Mouse (Mus musculus): Measurements from ENCODE around the gene Evc. TPM values are rescaled to one million over a fixed set of nuclear protein-coding genes. Genes with fewer than 3 reads are reported as not detected.

Gene Evc
- polyA plus RNA-seq, 1 experiment from 2014 or later: 23.5 TPM

GRCm38 (mm10) chr5:37248870-37249269, 87.8 kb downstream of the Evc start:
- H3K9ac ChIP-seq: no peak overlapping the region
- no peak overlapping the region for H3K4me3 ChIP-seq
- no peak overlapping the region for H3K4me2 ChIP-seq
- H3K4me1 ChIP-seq: peaks cover 22% of the 10 kb centered on the region
- no peak for ATAC-seq (ENCODE audit: insufficient number of reproducible peaks, low FRiP score, low TSS enrichment, low read depth)
- WGBS: 74% methylated on average over 3 of the region's 3 CpGs
- H3K27ac ChIP-seq: no peak overlapping the region
- H3K9me3 ChIP-seq: no peaks in the 10 kb centered on the region
- H3K36me3 ChIP-seq: no peaks in the 10 kb centered on the region
- peaks cover 41% of the 10 kb centered on the region for H3K27me3 ChIP-seq

DNA sequence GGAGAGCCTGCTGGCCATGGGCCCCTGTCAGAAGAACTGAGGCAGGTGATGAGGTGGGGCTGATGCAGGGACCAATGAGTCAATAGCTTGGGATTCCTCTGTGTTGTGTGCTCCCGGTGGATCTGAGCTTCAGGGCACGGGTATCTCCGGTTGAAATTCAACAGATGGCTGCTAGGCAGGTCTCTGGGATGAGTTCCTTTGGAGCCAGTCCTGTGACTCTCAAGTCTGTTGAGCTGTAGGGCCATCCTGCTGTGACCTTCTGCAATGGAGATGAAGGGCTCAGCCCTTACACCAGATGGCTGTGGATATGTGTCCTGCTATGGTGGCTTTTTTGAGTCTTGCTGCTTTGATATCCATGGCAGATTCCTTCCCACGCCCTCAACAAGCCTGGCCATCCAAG, 89.2 kb downstream of the Evc start:
- no peak for ATAC-seq (ENCODE audit: insufficient number of reproducible peaks, low FRiP score, low TSS enrichment, low read depth)
- Histone ChIP-seq H3K27ac (no peak overlapping the region), H3K4me3 (no peak overlapping the region), H3K9me3 (no peaks in the 10 kb centered on the region), H3K27me3 (peaks cover 55% of the 10 kb centered on the region), H3K9ac (no peak overlapping the region), H3K4me2 (no peak overlapping the region), H3K4me1 (peaks cover 25% of the 10 kb centered on the region), H3K36me3 (no peaks in the 10 kb centered on the region)
- WGBS: 38% methylated on average over 4 of the region's 4 CpGs

GRCm38 (mm10) chr5:37246138-37246910, 90.4 kb downstream of the Evc start:
- ATAC-seq (ENCODE audit: insufficient number of reproducible peaks, low FRiP score, low TSS enrichment, low read depth): no peak
- Histone ChIP-seq H3K4me3 (peak overlapping the region; percentile 47), H3K9ac (no peak overlapping the region), H3K27ac (no peak overlapping the region), H3K4me1 (peaks cover 36% of the 10 kb centered on the region), H3K4me2 (peak overlapping the region; percentile 87), H3K36me3 (no peaks in the 10 kb centered on the region), H3K9me3 (no peaks in the 10 kb centered on the region), H3K27me3 (peaks cover 66% of the 10 kb centered on the region)
- WGBS: under 1% methylated on average over 33 of the region's 37 CpGs

DNA sequence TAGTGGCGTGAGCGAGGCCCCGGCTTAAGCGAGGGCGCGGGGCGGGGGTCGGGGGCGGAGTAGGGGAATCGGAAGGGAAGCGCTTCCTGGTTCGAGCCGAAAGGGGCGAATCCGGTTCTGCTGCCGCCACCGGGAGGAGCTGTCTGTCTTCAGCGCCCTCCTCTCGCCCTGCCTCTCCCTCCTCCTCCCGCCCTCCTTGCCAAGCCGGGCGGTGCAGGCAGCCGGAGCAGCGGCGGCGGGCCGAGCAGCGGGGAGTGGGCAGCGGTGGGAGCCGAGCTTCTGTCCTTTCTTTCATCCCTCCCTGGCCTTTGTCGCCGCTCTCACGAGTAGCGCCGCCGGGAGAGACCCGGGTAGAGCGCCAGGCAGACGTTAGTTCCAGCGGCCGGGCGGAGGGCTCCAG, 91.0 kb downstream of the Evc start:
- WGBS: 0% methylated on average over 40 of the region's 42 CpGs
- no peaks in the 10 kb centered on the region for H3K36me3 ChIP-seq
- H3K27ac ChIP-seq: no peak overlapping the region
- peak overlapping the region; percentile 47 for H3K4me3 ChIP-seq
- H3K27me3 ChIP-seq: peaks cover 73% of the 10 kb centered on the region
- H3K9ac ChIP-seq: no peak overlapping the region
- no peaks in the 10 kb centered on the region for H3K9me3 ChIP-seq
- H3K4me2 ChIP-seq: peak overlapping the region; percentile 87
- no peak for ATAC-seq (ENCODE audit: insufficient number of reproducible peaks, low FRiP score, low TSS enrichment, low read depth)
- H3K4me1 ChIP-seq: peaks cover 36% of the 10 kb centered on the region

DNA sequence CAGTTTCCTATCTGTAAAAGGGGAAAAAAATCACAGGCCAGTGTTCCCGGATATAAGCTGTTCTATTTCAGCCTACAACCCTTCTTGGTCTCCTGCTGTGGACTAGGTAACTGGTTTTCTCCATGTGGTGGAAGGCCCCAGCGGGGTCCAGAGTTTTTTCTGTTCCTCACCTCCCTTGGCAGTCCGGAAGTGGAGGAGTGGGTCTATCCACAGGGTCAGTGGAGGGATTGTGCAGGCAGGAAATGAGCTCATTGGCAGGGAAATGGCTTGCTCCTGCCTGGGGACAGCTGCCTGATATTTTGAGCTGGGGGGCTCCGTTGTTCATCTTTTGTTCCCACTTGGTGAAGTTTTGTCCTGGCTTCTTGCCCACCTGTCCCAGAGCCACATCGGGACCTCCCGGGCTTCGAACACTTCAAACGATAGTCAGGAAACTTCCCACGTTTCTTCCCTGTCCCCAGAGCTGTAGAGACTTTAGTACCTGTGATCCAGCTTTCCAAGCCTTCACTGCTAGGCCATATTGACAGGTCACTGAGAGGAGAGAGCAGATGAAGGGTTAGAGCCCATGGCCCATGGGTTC, 91.9 kb downstream of the Evc start:
- Histone ChIP-seq H3K27me3 (peaks cover 82% of the 10 kb centered on the region), H3K9ac (no peak overlapping the region), H3K36me3 (no peaks in the 10 kb centered on the region), H3K4me1 (peaks cover 36% of the 10 kb centered on the region), H3K27ac (no peak overlapping the region), H3K9me3 (no peaks in the 10 kb centered on the region), H3K4me3 (no peak overlapping the region), H3K4me2 (no peak overlapping the region)
- 18% methylated on average over 9 of the region's 9 CpGs for WGBS
- no peak for ATAC-seq (ENCODE audit: insufficient number of reproducible peaks, low FRiP score, low TSS enrichment, low read depth)

- peaks cover 84% of the 10 kb centered on the region for H3K27me3 ChIP-seq
- H3K4me2 ChIP-seq: no peak overlapping the region
- H3K9ac ChIP-seq: no peak overlapping the region
- H3K36me3 ChIP-seq: no peaks in the 10 kb centered on the region
- no peak overlapping the region for H3K27ac ChIP-seq
- 1% methylated on average over 13 of the region's 13 CpGs for WGBS
- peaks cover 36% of the 10 kb centered on the region for H3K4me1 ChIP-seq
- H3K9me3 ChIP-seq: no peaks in the 10 kb centered on the region
- no peak overlapping the region for H3K4me3 ChIP-seq
- ATAC-seq (ENCODE audit: insufficient number of reproducible peaks, low FRiP score, low TSS enrichment, low read depth): no peak
Measured at GRCm38 (mm10) chr5:37244161-37244560, 92.5 kb downstream of the Evc start.

DNA sequence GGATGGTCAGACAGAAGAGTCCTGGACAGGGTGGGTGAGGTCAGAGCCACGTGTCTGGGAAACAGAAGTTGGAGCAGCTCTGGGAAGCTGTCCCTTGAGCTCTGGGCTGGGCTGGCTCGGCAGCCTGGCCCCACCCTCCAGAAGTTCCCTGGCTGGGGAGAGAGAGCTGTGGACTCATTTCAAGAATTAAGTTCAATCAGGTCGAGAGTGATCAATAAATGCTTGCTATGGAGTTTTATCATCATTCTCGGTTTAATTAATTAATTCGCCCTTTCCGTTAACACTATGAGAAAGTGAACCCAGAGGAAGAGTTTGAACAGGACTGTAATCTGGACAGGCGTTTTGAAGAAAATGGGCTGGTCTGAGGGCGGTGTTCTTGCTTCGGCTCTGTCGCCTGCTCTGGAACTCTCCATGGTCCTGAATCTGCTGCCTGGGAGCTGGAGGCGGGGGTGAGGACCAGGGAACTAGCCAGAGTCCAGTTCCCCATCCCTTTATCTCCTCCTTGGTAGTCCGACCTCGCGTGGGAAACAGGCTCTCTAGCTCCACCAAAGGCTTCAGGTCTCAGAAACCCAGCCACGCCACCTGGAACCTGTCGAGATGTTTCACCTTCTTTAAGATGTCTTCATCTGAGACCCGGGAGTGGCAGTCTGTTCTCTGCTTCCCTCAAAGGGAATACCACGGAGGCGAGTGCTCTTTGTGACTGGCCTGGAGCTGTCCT, 93.4 kb downstream of the Evc start:
- H3K27me3 ChIP-seq: peaks cover 83% of the 10 kb centered on the region
- H3K4me2 ChIP-seq: no peak overlapping the region
- no peak overlapping the region for H3K9ac ChIP-seq
- WGBS: 2% methylated on average over 19 of the region's 19 CpGs
- H3K27ac ChIP-seq: no peak overlapping the region
- no peak overlapping the region for H3K4me3 ChIP-seq
- no peaks in the 10 kb centered on the region for H3K36me3 ChIP-seq
- peaks cover 36% of the 10 kb centered on the region for H3K4me1 ChIP-seq
- no peaks in the 10 kb centered on the region for H3K9me3 ChIP-seq
- no peak for ATAC-seq (ENCODE audit: insufficient number of reproducible peaks, low FRiP score, low TSS enrichment, low read depth)

GRCm38 (mm10) chr5:37242360-37243168, 94.1 kb downstream of the Evc start:
- H3K4me2 ChIP-seq: peak overlapping the region; percentile 73
- no peak overlapping the region for H3K27ac ChIP-seq
- no peaks in the 10 kb centered on the region for H3K9me3 ChIP-seq
- peak overlapping the region; percentile 38 for H3K4me3 ChIP-seq
- WGBS: 10% methylated on average over 44 of the region's 44 CpGs
- peaks cover 78% of the 10 kb centered on the region for H3K27me3 ChIP-seq
- no peaks in the 10 kb centered on the region for H3K36me3 ChIP-seq
- H3K4me1 ChIP-seq: peaks cover 36% of the 10 kb centered on the region
- ATAC-seq (ENCODE audit: insufficient number of reproducible peaks, low FRiP score, low TSS enrichment, low read depth): no peak
- no peak overlapping the region for H3K9ac ChIP-seq

DNA sequence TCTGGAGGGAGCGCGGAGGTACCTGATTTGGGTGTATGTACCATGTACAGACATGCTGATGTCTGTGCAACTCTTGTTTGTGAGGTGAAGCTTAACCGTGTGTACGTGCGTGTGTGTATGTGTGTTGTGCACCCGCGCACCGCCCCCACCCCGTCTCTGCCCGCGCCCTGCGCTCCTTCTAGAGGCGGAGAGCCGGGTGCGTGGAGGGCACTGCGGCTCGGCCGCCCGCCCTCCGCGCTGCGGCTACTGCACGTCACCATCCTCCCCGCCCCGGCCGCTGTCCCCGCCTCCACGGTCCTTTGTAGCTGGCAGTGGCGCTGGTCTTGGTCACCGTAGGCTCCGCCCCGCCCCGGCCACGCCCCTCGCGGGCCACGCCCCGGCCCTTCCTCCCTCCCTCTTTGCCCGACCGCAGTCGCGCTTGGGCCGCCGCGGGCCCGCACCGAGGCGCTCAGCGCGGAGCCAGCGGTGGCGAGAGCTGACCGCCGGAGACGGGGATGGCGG, 95.0 kb downstream of the Evc start, which contains the start of gene Crmp1:
Gene Crmp1 (plus strand): TSS at position 290 of the 501 bp plus-strand sequence.
- Histone ChIP-seq H3K4me1 (peaks cover 36% of the 10 kb centered on the region), H3K36me3 (no peaks in the 10 kb centered on the region), H3K4me2 (peak within 1 kb of the TSS; percentile 73), H3K9me3 (no peaks in the 10 kb centered on the region), H3K4me3 (peak within 1 kb of the TSS; percentile 38), H3K27me3 (peaks cover 72% of the 10 kb centered on the region), H3K9ac (no peak within 1 kb of the TSS), H3K27ac (no peak within 1 kb of the TSS)
- 1% methylated on average over 44 of the region's 56 CpGs for WGBS
- no peak for ATAC-seq (ENCODE audit: insufficient number of reproducible peaks, low FRiP score, low TSS enrichment, low read depth)

DNA sequence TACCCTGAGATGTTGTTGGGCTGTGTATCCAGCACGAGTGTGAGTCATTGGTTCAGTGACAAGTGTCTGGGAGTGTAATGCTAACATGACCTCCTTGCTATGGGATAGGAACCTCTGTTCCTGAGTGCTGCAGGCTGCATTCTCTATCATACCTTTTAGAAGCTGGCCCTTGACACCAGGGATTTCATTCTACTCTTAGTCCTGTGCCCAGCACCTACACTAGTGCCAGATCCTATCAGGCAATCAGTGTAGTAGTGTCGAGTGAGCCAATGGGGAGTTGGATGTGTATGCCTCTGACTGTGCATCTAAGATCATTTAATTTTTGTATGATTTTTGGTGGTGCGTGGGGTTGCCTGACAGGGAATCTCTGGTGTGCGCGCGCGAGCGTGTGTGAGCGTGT, 95.5 kb downstream of the Evc start:
- peaks cover 31% of the 10 kb centered on the region for H3K4me1 ChIP-seq
- H3K9ac ChIP-seq: no peak overlapping the region
- peak overlapping the region; percentile 38 for H3K4me3 ChIP-seq
- no peaks in the 10 kb centered on the region for H3K9me3 ChIP-seq
- 13% methylated on average over 9 of the region's 9 CpGs for WGBS
- peak overlapping the region; percentile 73; the same call in 1 of the 2 replicates for H3K4me2 ChIP-seq
- peaks cover 67% of the 10 kb centered on the region for H3K27me3 ChIP-seq
- no peaks in the 10 kb centered on the region for H3K36me3 ChIP-seq
- ATAC-seq (ENCODE audit: insufficient number of reproducible peaks, low FRiP score, low TSS enrichment, low read depth): no peak
- no peak overlapping the region for H3K27ac ChIP-seq

DNA sequence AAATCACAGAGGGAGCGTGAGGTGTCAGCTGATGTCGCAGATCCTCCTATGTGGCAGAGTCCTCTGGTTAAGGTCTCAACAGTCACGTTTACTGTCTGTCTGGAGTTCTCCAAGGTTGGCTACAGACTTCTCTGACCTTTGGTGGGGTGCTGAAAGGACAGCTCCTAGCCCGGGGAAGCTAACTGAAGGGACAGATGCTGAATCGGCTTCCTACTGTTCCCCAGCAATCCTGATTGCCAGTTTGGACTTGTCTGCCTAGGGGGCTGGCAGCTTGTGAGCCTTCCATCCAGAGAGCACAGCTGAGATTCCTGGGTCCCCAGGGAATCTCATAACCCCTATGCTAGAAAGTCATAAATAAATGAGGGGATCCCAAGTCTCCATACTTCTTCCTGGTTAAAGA, 96.1 kb downstream of the Evc start:
- H3K27ac ChIP-seq: no peak overlapping the region
- H3K4me2 ChIP-seq: no peak overlapping the region
- WGBS: 1% methylated on average over 5 of the region's 5 CpGs
- H3K36me3 ChIP-seq: no peaks in the 10 kb centered on the region
- no peak for ATAC-seq (ENCODE audit: insufficient number of reproducible peaks, low FRiP score, low TSS enrichment, low read depth)
- no peaks in the 10 kb centered on the region for H3K9me3 ChIP-seq
- H3K27me3 ChIP-seq: peaks cover 60% of the 10 kb centered on the region
- no peak overlapping the region for H3K9ac ChIP-seq
- H3K4me3 ChIP-seq: no peak overlapping the region
- peaks cover 25% of the 10 kb centered on the region for H3K4me1 ChIP-seq
